Mouse (Mus musculus) CH12.LX (cell line): ENCODE measurements around the gene Utp14a. TPM values are rescaled to one million over a fixed set of nuclear protein-coding genes. Genes with fewer than 3 reads are reported as not detected.

Source experiments
- DNase-seq: peaks from one replicate; pipeline ENCODE4 v3.0.0-alpha.2; 2013; ENCODE audit errors: extremely low read depth
- H3K27ac ChIP-seq: 2 replicates; pipeline ENCODE4 v1.5.1; 2012; ENCODE audit warnings: low read depth, mild to moderate bottlenecking, control low read depth, moderate library complexity; ENCODE audit not compliant: insufficient read depth
- H3K27me3 ChIP-seq: replicated peaks from 2 replicates; pipeline ENCODE3; 2012; ENCODE audit warnings: inconsistent platforms
- H3K36me3 ChIP-seq, 2 experiments: replicated peaks in 1 of 2; 2 replicates each; pipeline versions ENCODE3 to v1.6.1; 2012; ENCODE audit warnings: inconsistent platforms in 1 of 2, low read length in 1 of 2, mild to moderate bottlenecking in 1 of 2, mixed read lengths in 1 of 2, moderate library complexity in 1 of 2; ENCODE audit not compliant: control insufficient read depth in 1 of 2, insufficient read depth in 1 of 2
- H3K4me1 ChIP-seq, 2 experiments: 2 replicates each; pipeline ENCODE4 v1.6.1; 2012; ENCODE audit warnings: inconsistent platforms in 1 of 2, moderate library complexity in 1 of 2; ENCODE audit not compliant: insufficient read depth in 2 of 2, control insufficient read depth in 1 of 2
- H3K4me2 ChIP-seq: 2 replicates; pipeline ENCODE4 v1.6.1; 2012; ENCODE audit warnings: low read depth, mild to moderate bottlenecking, control low read depth; ENCODE audit not compliant: poor library complexity, insufficient read depth, severe bottlenecking
- H3K4me3 ChIP-seq, 3 experiments: fragments of 150-350 bp in 1 of 3; sonication (generic) in 1 of 3; replicated peaks in 1 of 3; 2 replicates each; pipeline versions ENCODE3 to v1.5.1; 2011 to 2012; ENCODE audit warnings: low read depth in 2 of 3, low read length in 2 of 3, mild to moderate bottlenecking in 2 of 3, moderate library complexity in 2 of 3, control low read depth in 1 of 3, improper control_type of control experiment in 1 of 3, inconsistent platforms in 1 of 3, mixed read lengths in 1 of 3; ENCODE audit not compliant: poor library complexity in 1 of 3
- H3K79me2 ChIP-seq: replicated peaks from 2 replicates; pipeline ENCODE4 v1.6.1; 2012; ENCODE audit warnings: mild to moderate bottlenecking, moderate library complexity; ENCODE audit not compliant: control insufficient read depth, poor library complexity, insufficient read depth, severe bottlenecking; ENCODE audit errors: extremely low read depth
- H3K9ac ChIP-seq: 2 replicates; pipeline ENCODE4 v1.6.1; 2012; ENCODE audit warnings: low read depth, mild to moderate bottlenecking, control low read depth, moderate library complexity; ENCODE audit not compliant: insufficient read depth
- H3K9me3 ChIP-seq: replicated peaks from 2 replicates; pipeline ENCODE3; 2012; ENCODE audit warnings: low read length, inconsistent platforms, mixed read lengths
- BHLHE40 ChIP-seq: IDR thresholded peaks from 2 replicates; pipeline ENCODE4 v1.6.1; 2011; ENCODE audit warnings: mild to moderate bottlenecking, low read depth, low read length, improper control_type of control experiment
- CHD1 ChIP-seq: IDR thresholded peaks from 2 replicates; pipeline ENCODE4 v1.6.1; 2012; ENCODE audit warnings: low read depth, low read length, improper control_type of control experiment, inconsistent platforms
- CHD2 ChIP-seq: IDR thresholded peaks from 2 replicates; pipeline ENCODE4 v1.6.1; 2011; ENCODE audit warnings: low read length, improper control_type of control experiment
- CTCF ChIP-seq, 2 experiments: IDR thresholded peaks in 1 of 2; conservative IDR thresholded peaks in 1 of 2; 2 replicates each; pipeline ENCODE4 v1.5.1; 2011 to 2012; ENCODE audit warnings: low read depth in 2 of 2, low read length in 2 of 2, improper control_type of control experiment in 1 of 2, inconsistent platforms in 1 of 2, mild to moderate bottlenecking in 1 of 2, moderate library complexity in 1 of 2
- E2F4 ChIP-seq: IDR thresholded peaks from 2 replicates; pipeline ENCODE4 v1.6.1; 2011; ENCODE audit warnings: low read depth, low read length, improper control_type of control experiment; ENCODE audit not compliant: insufficient replicate concordance
- ELF1 ChIP-seq: IDR thresholded peaks from 2 replicates; pipeline ENCODE4 v1.6.1; 2014; ENCODE audit warnings: low read depth, mild to moderate bottlenecking, inconsistent platforms, low read length, improper control_type of control experiment
- EP300 ChIP-seq: IDR thresholded peaks from 2 replicates; pipeline ENCODE4 v1.6.1; 2011; ENCODE audit warnings: low read length, improper control_type of control experiment
- ETS1 ChIP-seq: conservative IDR thresholded peaks from 2 replicates; pipeline ENCODE4 v1.6.1; 2012; ENCODE audit warnings: low read depth, mild to moderate bottlenecking, inconsistent platforms, low read length, improper control_type of control experiment, moderate library complexity
- GABPA ChIP-seq: IDR thresholded peaks from 2 replicates; pipeline ENCODE4 v1.6.1; 2012; ENCODE audit warnings: low read depth, low read length, improper control_type of control experiment, inconsistent platforms; ENCODE audit not compliant: insufficient replicate concordance
- HCFC1 ChIP-seq: IDR thresholded peaks from 2 replicates; pipeline ENCODE4 v1.6.1; 2012; ENCODE audit warnings: low read depth, mild to moderate bottlenecking, inconsistent platforms, low read length, improper control_type of control experiment
- IRF4 ChIP-seq: IDR thresholded peaks from 2 replicates; pipeline ENCODE4 v1.6.1; 2014; ENCODE audit warnings: low read depth, mild to moderate bottlenecking, inconsistent platforms, low read length, improper control_type of control experiment
- JUN ChIP-seq: IDR thresholded peaks from 2 replicates; pipeline ENCODE4 v1.6.1; 2011; ENCODE audit warnings: low read depth, mild to moderate bottlenecking, low read length, improper control_type of control experiment, moderate library complexity; ENCODE audit not compliant: insufficient read depth
- JUND ChIP-seq: conservative IDR thresholded peaks from 2 replicates; pipeline ENCODE4 v1.6.1; 2011; ENCODE audit warnings: low read depth, low read length, improper control_type of control experiment
- KAT2A ChIP-seq: IDR thresholded peaks from 2 replicates; pipeline ENCODE4 v1.6.1; 2012; ENCODE audit warnings: low read length, improper control_type of control experiment, inconsistent platforms; ENCODE audit not compliant: insufficient replicate concordance
- MAFK ChIP-seq: IDR thresholded peaks from 2 replicates; pipeline ENCODE4 v1.6.1; 2011; ENCODE audit warnings: low read length, improper control_type of control experiment; ENCODE audit not compliant: insufficient replicate concordance
- MAX ChIP-seq: IDR thresholded peaks from 2 replicates; pipeline ENCODE4 v1.6.1; 2011; ENCODE audit warnings: low read length, improper control_type of control experiment
- MAZ ChIP-seq: IDR thresholded peaks from 2 replicates; pipeline ENCODE4 v1.6.1; 2012; ENCODE audit warnings: low read depth, mild to moderate bottlenecking, inconsistent platforms, low read length, improper control_type of control experiment, moderate library complexity
- MEF2A ChIP-seq: IDR thresholded peaks from 2 replicates; pipeline ENCODE4 v1.6.1; 2014; ENCODE audit warnings: low read depth, mild to moderate bottlenecking, inconsistent platforms, low read length, improper control_type of control experiment, borderline replicate concordance
- MXI1 ChIP-seq: IDR thresholded peaks from 2 replicates; pipeline ENCODE4 v1.6.1; 2011; ENCODE audit warnings: mild to moderate bottlenecking, low read depth, low read length, improper control_type of control experiment
- MYC ChIP-seq: IDR thresholded peaks from 2 replicates; pipeline ENCODE4 v1.6.1; 2011; ENCODE audit warnings: low read depth, mild to moderate bottlenecking, improper control_type of control experiment, low read length
- NELFE ChIP-seq: IDR thresholded peaks from 2 replicates; pipeline ENCODE4 v1.6.1; 2011; ENCODE audit warnings: low read depth, low read length, improper control_type of control experiment
- NRF1 ChIP-seq: IDR thresholded peaks from 2 replicates; pipeline ENCODE4 v1.6.1; 2014; ENCODE audit warnings: low read depth, mild to moderate bottlenecking, inconsistent platforms, low read length, improper control_type of control experiment, moderate library complexity
- PAX5 ChIP-seq: IDR thresholded peaks from 2 replicates; pipeline ENCODE4 v1.6.1; 2012; ENCODE audit warnings: low read length, inconsistent platforms, mixed read lengths
- POLR2A ChIP-seq: IDR thresholded peaks from 2 replicates; pipeline ENCODE4 v1.6.1; 2011; ENCODE audit warnings: low read depth, mild to moderate bottlenecking, improper control_type of control experiment, low read length
- POLR2AphosphoS2 ChIP-seq: IDR thresholded peaks from 2 replicates; pipeline ENCODE4 v1.6.1; 2011; ENCODE audit warnings: low read depth, low read length, improper control_type of control experiment
- RAD21 ChIP-seq: IDR thresholded peaks from 2 replicates; pipeline ENCODE4 v1.6.1; 2011; ENCODE audit warnings: low read depth, mild to moderate bottlenecking, low read length, improper control_type of control experiment, moderate library complexity
- RCOR1 ChIP-seq: conservative IDR thresholded peaks from 2 replicates; pipeline ENCODE4 v1.6.1; 2012; ENCODE audit warnings: low read depth, mild to moderate bottlenecking, inconsistent platforms, low read length, improper control_type of control experiment
- SIN3A ChIP-seq: IDR thresholded peaks from 2 replicates; pipeline ENCODE4 v1.6.1; 2012; ENCODE audit warnings: low read length, improper control_type of control experiment, inconsistent platforms
- SMC3 ChIP-seq: IDR thresholded peaks from 2 replicates; pipeline ENCODE4 v1.6.1; 2011; ENCODE audit warnings: low read depth, low read length, improper control_type of control experiment
- TBP ChIP-seq: conservative IDR thresholded peaks from 2 replicates; pipeline ENCODE4 v1.6.1; 2011; ENCODE audit warnings: low read depth, low read length, improper control_type of control experiment
- TCF12 ChIP-seq: IDR thresholded peaks from 2 replicates; pipeline ENCODE4 v1.6.1; 2014; ENCODE audit warnings: low read depth, mild to moderate bottlenecking, inconsistent platforms, low read length, improper control_type of control experiment
- UBTF ChIP-seq: IDR thresholded peaks from 2 replicates; pipeline ENCODE4 v1.6.1; 2012; ENCODE audit warnings: low read depth, mild to moderate bottlenecking, inconsistent platforms, low read length, improper control_type of control experiment, moderate library complexity
- USF1 ChIP-seq: IDR thresholded peaks from 2 replicates; pipeline ENCODE4 v1.6.1; 2014; ENCODE audit warnings: low read depth, mild to moderate bottlenecking, inconsistent platforms, low read length, improper control_type of control experiment
- USF2 ChIP-seq: conservative IDR thresholded peaks from 2 replicates; pipeline ENCODE4 v1.6.1; 2011; ENCODE audit warnings: low read depth, low read length, improper control_type of control experiment
- ZC3H11A ChIP-seq: IDR thresholded peaks from 2 replicates; pipeline ENCODE4 v1.6.1; 2012; ENCODE audit warnings: low read depth, mild to moderate bottlenecking, inconsistent platforms, low read length, improper control_type of control experiment
- ZKSCAN1 ChIP-seq: IDR thresholded peaks from 2 replicates; pipeline ENCODE4 v1.6.1; 2012; ENCODE audit warnings: low read depth, inconsistent platforms, low read length, improper control_type of control experiment, borderline replicate concordance
- ZMIZ1 ChIP-seq: IDR thresholded peaks from 2 replicates; pipeline ENCODE4 v1.6.1; 2012; ENCODE audit warnings: low read depth, mild to moderate bottlenecking, inconsistent platforms, low read length, improper control_type of control experiment
- ZNF384 ChIP-seq: IDR thresholded peaks from 2 replicates; pipeline ENCODE4 v1.6.1; 2012; ENCODE audit warnings: low read depth, low read length, improper control_type of control experiment, inconsistent platforms
- dilution Hi-C: fragments of 300-500 bp; cut with MboI; formaldehyde crosslinking; loops from 2 replicates; pipeline ENCODE4 v1.14.3; 2020; ENCODE audit warnings: low sequenced_read_pairs; ENCODE audit not compliant: extremely low pct_unique_long_range_greater_than_20kb, extremely low pct_ligation_motif_present
- in situ Hi-C: fragments of 300-500 bp; cut with MboI; formaldehyde crosslinking; loops from 3 replicates; pipeline ENCODE4 v1.14.3; 2019; ENCODE audit warnings: low sequenced_read_pairs, low pct_ligation_motif_present, low pct_unique_long_range_greater_than_20kb, mixed read lengths
- polyA plus RNA-seq: library from polyadenylated mRNA; unstranded; fragments of >175 nt; gene quantifications from 2 replicates; pipeline ENCODE4 v1.2.1, GENCODE M21; 2012; ENCODE audit warnings: low read depth; ENCODE audit not compliant: insufficient read length
- total RNA-seq, 2 experiments: library from RNA; depleted of rRNA; stranded (reverse); fragments of 300-350 nt in 1 of 2; fragments of >200 nt in 1 of 2; gene quantifications; 2 replicates each; pipeline ENCODE4 v1.2.3; 2012 to 2014

Gene Utp14a
- total and polyA plus RNA-seq, 3 experiments, result 29.3 to 48.7 (median 44.2) TPM

GRCm38 (mm10) chrX:48314530-48315079, 57.9 kb downstream of the Utp14a start:
- DNase-seq, result peak; percentile 78
- Histone ChIP-seq H3K4me1 (peaks cover 0 to 10% of the 10 kb centered on the region in 2 experiments; a peak in 2 of 4 replicates), H3K4me2 (peak overlapping the region; percentile 75), H3K9ac (peak overlapping the region; percentile 89), H3K27me3 (no peaks in the 10 kb centered on the region), H3K9me3 (no peaks in the 10 kb centered on the region), H3K4me3 (peak overlapping the region; percentile 37 to 68 (median 52)), H3K79me2 (no peaks in the 10 kb centered on the region), H3K27ac (peak overlapping the region; percentile 62), H3K36me3 (no peaks in the 10 kb centered on the region)
- TF ChIP-seq ELF1 (peak; percentile 49; the same call in 1 of the 2 replicates), CHD1 (no peak), CTCF (conservative IDR thresholded peaks at IDR 0.05 in 1 of 2, IDR thresholded peaks at IDR 0.05 in 1 of 2; ENCODE audit: low read depth in 2 of 2, low read length in 2 of 2) (no peak), SMC3 (no peak), EP300 (no peak), USF2 (no peak), HCFC1 (0 out of 2 replicates have a peak, but pooled peaks have one; percentile 29), GABPA (no peak), MEF2A (no peak), ETS1 (no peak), ZMIZ1 (peak; percentile 62; the same call in 1 of the 2 replicates), MAZ (no peak), USF1 (no peak), RCOR1 (no peak), MXI1 (0 out of 2 replicates have a peak, but pooled peaks have one; percentile 44), POLR2A (peak; percentile 88), TBP (0 out of 2 replicates have a peak, but pooled peaks have one; percentile 34), IRF4 (no peak), POLR2AphosphoS2 (no peak), NELFE (peak; percentile 73), MYC (no peak), CHD2 (peak; percentile 56; the same call in 1 of the 2 replicates), KAT2A (no peak), ZKSCAN1 (no peak), BHLHE40 (no peak), MAFK (no peak), TCF12 (peak; percentile 57; the same call in 1 of the 2 replicates), RAD21 (no peak), E2F4 (no peak), ZC3H11A (no peak), NRF1 (no peak), JUND (no peak), UBTF (no peak), JUN (no peak), MAX (peak; percentile 44; the same call in 1 of the 2 replicates), ZNF384 (no peak), PAX5 (no peak), SIN3A (no peak)
- in situ Hi-C loops (no loop called here), dilution Hi-C loops (no loop called here)
